Mouse (Mus musculus): ENCODE measurements at regions not wholly inside any gene's neighbourhood (a gene's known extent, or its start where the extent isn't known, plus 50 kb on each side); places are given as distances from the start of the nearest gene placed in this dataset.

DNA sequence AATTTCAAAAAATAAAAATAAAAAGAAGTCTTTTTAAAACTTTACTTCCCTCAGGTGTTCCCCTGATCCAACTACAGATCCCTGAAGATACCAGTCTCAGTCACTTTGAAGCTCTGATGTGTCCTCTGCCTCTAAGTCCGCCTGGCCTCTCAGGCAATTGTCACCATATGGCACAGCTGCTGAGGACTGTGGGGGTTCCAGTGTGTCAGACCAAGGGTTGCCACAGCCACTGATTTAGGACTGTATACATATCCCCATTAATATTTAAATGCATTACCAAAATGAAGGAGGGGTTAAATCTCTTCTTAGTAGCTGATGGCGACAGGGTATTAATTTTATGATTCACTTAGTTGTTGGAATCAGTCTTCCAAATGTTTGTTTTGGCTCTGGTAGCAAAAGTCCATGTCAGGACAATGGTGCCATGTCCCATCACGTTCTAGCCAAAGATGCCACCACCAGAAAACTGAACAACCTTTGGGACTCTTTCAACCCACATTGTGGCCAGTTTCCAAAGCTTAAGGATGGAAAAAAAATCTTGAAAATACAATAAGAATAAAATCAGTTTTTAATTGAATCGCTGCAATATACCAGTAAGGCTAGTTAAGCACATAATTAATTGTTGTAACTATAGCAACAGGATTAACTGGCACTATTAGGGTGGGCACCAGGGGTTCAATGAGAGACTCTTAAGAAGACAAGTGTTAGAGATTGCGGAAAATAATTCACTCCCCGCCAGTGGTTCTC, 62.5 kb downstream of the Arrdc4 start:
- 76% methylated on average over 6 of the region's 6 CpGs for WGBS
- Histone ChIP-seq H3K27ac (no peak overlapping the region), H3K27me3 (no peaks in the 10 kb centered on the region), H3K36me3 (no peaks in the 10 kb centered on the region), H3K9me3 (no peaks in the 10 kb centered on the region), H3K9ac (no peak overlapping the region), H3K4me3 (no peak overlapping the region), H3K4me2 (replicated peaks) (no peak overlapping the region), H3K4me1 (no peaks in the 10 kb centered on the region)
- no peak for ATAC-seq (ENCODE audit: insufficient number of reproducible peaks, insufficient read depth, low FRiP score, low TSS enrichment)

DNA sequence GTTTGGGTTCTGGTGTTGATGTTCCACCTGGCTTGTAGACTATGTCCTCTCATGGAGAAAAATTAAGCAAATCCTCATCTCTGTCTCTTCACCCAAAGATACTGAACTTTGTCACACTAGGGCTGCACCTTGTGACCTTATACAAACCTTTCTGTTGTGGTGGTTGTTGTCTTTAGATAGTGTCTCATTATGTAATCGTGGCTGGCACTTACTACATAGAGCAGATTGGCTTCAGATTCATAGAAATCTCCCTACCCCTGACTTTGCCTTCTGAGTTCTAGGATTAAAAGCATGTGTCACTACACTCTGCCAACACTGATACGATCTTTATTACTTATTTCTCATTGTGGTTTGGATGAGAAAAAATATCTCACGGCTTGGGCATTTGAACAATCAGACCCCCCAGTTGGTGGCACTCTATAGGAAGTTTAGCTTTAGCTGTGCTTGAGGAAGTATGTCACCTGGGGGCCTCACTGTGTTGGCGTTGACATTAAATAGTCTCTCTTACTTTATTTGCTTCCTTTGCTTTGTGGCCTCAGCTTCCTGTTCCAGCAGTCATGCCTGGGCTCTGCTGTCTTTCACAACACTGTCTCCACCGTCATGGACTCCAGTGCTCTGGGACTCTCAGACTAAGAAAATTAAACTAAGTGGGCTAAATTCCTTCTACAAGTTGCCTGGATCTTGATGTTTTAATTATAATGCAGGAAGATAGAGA, 66.0 kb downstream of the Arrdc4 start:
- no peaks in the 10 kb centered on the region for H3K9me3 ChIP-seq
- no peak overlapping the region for H3K4me3 ChIP-seq
- H3K36me3 ChIP-seq: no peaks in the 10 kb centered on the region
- 0 out of 2 replicates have a peak, but pooled peaks cover 5% of the 10 kb centered on the region for H3K4me1 ChIP-seq
- no peak overlapping the region for H3K27ac ChIP-seq
- 69% methylated on average over 5 of the region's 5 CpGs for WGBS
- no peak for ATAC-seq (ENCODE audit: insufficient number of reproducible peaks, insufficient read depth, low FRiP score, low TSS enrichment)
- no peak overlapping the region for H3K4me2 ChIP-seq (replicated peaks)
- H3K9ac ChIP-seq: no peak overlapping the region
- H3K27me3 ChIP-seq: no peaks in the 10 kb centered on the region

DNA sequence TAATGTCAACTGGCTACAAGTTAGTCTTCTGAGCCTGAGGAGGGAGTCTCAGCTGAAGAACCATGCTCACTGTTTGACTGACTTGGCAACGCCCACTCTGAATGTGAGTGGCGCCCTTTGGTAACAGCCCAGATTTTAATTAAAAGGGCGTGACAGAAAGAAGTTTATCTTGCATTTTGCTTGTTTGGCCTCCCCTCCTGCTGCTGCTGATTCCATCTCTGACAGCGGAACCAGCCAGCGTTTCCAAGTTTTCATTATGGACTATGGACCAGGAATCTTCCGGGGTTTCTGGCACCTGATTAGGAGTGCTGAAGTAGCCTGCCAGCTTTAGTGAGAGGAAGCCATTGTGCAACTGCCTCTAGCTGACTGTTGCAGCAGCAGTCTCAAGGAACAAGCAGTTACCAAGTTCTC, 66.7 kb downstream of the Arrdc4 start:
- Histone ChIP-seq H3K4me1 (0 out of 2 replicates have a peak, but pooled peaks cover 5% of the 10 kb centered on the region), H3K9me3 (no peaks in the 10 kb centered on the region), H3K27ac (no peak overlapping the region), H3K9ac (no peak overlapping the region), H3K4me3 (no peak overlapping the region), H3K36me3 (no peaks in the 10 kb centered on the region), H3K27me3 (no peaks in the 10 kb centered on the region), H3K4me2 (replicated peaks) (no peak overlapping the region)
- 71% methylated on average over 6 of the region's 6 CpGs for WGBS
- ATAC-seq (ENCODE audit: insufficient number of reproducible peaks, insufficient read depth, low FRiP score, low TSS enrichment): no peak

GRCm38 (mm10) chr7:68679770-68680169, 69.3 kb downstream of the Arrdc4 start:
- H3K27ac ChIP-seq: no peak overlapping the region
- no peaks in the 10 kb centered on the region for H3K27me3 ChIP-seq
- H3K4me2 ChIP-seq (replicated peaks): no peak overlapping the region
- no peaks in the 10 kb centered on the region for H3K36me3 ChIP-seq
- H3K4me1 ChIP-seq: 0 out of 2 replicates have a peak, but pooled peaks cover 5% of the 10 kb centered on the region
- no peaks in the 10 kb centered on the region for H3K9me3 ChIP-seq
- no peak for ATAC-seq (ENCODE audit: insufficient number of reproducible peaks, insufficient read depth, low FRiP score, low TSS enrichment)
- 80% methylated on average over 3 of the region's 3 CpGs for WGBS
- H3K4me3 ChIP-seq: no peak overlapping the region
- H3K9ac ChIP-seq: no peak overlapping the region

DNA sequence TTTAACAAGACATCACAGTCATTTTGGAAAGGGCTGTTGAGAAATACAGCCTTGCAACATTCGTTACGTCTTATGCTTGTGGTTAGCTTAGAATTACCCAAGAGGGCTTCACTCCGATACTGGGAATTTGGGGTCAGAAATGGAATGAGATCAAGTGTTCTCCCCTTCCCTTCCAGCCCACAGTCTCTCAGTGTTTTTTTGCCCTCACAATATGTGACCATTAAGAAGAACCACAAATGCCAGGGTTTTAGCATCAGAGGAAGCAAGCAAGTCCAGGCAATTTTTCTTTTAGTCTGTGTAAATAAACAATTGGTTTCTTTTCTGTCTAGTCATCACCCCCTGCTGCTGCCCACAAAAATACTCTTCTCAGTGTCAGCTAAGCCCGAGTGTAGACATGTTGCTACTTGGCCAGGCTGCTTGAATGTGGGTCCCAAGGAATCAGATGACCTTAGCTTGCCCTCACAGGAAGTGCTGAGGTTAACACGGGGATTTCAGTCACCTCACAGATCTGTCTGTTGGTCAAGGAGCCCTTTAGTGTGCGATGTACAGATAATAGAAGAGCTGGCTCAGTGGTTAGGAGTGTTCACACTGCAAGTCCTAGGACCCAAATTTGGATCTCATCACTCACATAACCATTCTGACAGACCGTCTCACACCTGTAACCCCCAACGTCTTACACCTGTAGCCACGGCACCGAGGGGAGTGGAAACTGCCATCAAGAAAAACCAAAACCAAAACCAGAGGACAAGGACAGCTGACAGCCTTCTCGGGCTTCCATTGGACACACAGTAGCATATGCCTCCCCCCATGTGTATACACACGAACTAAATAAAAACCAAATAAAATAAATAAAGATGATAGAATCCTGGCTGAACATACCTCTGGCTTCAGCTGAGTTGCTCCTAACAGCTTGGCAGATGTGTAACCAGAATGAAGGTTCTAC, 81.0 kb downstream of the Arrdc4 start:
- Histone ChIP-seq H3K36me3 (no peaks in the 10 kb centered on the region), H3K9ac (no peak overlapping the region), H3K27me3 (no peaks in the 10 kb centered on the region), H3K4me3 (no peak overlapping the region), H3K4me1 (no peaks in the 10 kb centered on the region), H3K27ac (no peak overlapping the region), H3K4me2 (replicated peaks) (no peak overlapping the region), H3K9me3 (0 out of 2 replicates have a peak, but pooled peaks cover 3% of the 10 kb centered on the region)
- WGBS: 58% methylated on average over 12 of the region's 12 CpGs
- no peak for ATAC-seq (ENCODE audit: insufficient number of reproducible peaks, insufficient read depth, low FRiP score, low TSS enrichment)

- no peaks in the 10 kb centered on the region for H3K36me3 ChIP-seq
- H3K9ac ChIP-seq: no peak overlapping the region
- H3K27ac ChIP-seq: no peak overlapping the region
- 0 out of 2 replicates have a peak, but pooled peaks cover 3% of the 10 kb centered on the region for H3K9me3 ChIP-seq
- no peak overlapping the region for H3K4me2 ChIP-seq (replicated peaks)
- H3K4me1 ChIP-seq: no peaks in the 10 kb centered on the region
- no peaks in the 10 kb centered on the region for H3K27me3 ChIP-seq
- 57% methylated on average over 4 of the region's 4 CpGs for WGBS
- no peak overlapping the region for H3K4me3 ChIP-seq
- no peak for ATAC-seq (ENCODE audit: insufficient number of reproducible peaks, insufficient read depth, low FRiP score, low TSS enrichment)
These were observed 81.8 kb downstream of the Arrdc4 start for GRCm38 (mm10) chr7:68667215-68667614.

GRCm38 (mm10) chr7:68656354-68656753, 92.7 kb downstream of the Arrdc4 start:
- Histone ChIP-seq H3K4me3 (no peak overlapping the region), H3K9me3 (no peaks in the 10 kb centered on the region; the same call in 1 of the 2 replicates), H3K36me3 (no peaks in the 10 kb centered on the region), H3K4me1 (no peaks in the 10 kb centered on the region), H3K4me2 (replicated peaks) (no peak overlapping the region), H3K27me3 (no peaks in the 10 kb centered on the region), H3K27ac (no peak overlapping the region), H3K9ac (no peak overlapping the region)
- ATAC-seq (ENCODE audit: insufficient number of reproducible peaks, insufficient read depth, low FRiP score, low TSS enrichment): no peak

GRCm38 (mm10) chr7:68653534-68653933, 95.5 kb downstream of the Arrdc4 start:
- WGBS: 70% methylated on average over 1 of the region's 1 CpGs
- ATAC-seq (ENCODE audit: insufficient number of reproducible peaks, insufficient read depth, low FRiP score, low TSS enrichment): no peak
- Histone ChIP-seq H3K27me3 (no peaks in the 10 kb centered on the region), H3K4me2 (replicated peaks) (no peak overlapping the region), H3K4me3 (no peak overlapping the region), H3K9me3 (no peaks in the 10 kb centered on the region; the same call in 1 of the 2 replicates), H3K36me3 (no peaks in the 10 kb centered on the region), H3K9ac (no peak overlapping the region), H3K4me1 (no peaks in the 10 kb centered on the region), H3K27ac (no peak overlapping the region)

DNA sequence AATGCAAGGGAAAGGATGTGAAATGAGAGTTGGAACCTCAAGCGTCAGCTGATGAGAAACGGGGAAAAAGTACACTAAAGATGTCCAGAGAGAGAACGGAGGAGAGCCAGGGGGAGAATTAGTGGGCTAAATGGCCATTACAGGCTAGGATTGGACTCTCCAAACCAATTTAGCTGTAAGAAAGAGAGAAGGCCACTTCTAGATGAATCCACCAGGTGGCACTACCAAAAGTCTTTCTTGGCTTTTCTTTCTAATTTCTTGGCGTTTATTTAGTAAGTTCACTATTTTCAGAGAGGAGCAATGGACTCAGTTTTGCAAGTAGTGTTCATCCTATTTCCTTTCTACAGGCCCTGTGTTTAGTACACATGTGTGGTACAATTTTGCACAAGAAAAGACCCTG, 97.6 kb downstream of the Arrdc4 start:
- no peaks in the 10 kb centered on the region; the same call in 1 of the 2 replicates for H3K9me3 ChIP-seq
- no peaks in the 10 kb centered on the region for H3K4me1 ChIP-seq
- H3K27ac ChIP-seq: no peak overlapping the region
- H3K27me3 ChIP-seq: no peaks in the 10 kb centered on the region
- no peak overlapping the region for H3K4me3 ChIP-seq
- ATAC-seq (ENCODE audit: insufficient number of reproducible peaks, insufficient read depth, low FRiP score, low TSS enrichment): no peak
- 62% methylated on average over 4 of the region's 4 CpGs for WGBS
- no peak overlapping the region for H3K9ac ChIP-seq
- no peaks in the 10 kb centered on the region for H3K36me3 ChIP-seq
- H3K4me2 ChIP-seq (replicated peaks): no peak overlapping the region

- H3K4me3 ChIP-seq: no peak overlapping the region
- no peaks in the 10 kb centered on the region for H3K36me3 ChIP-seq
- peaks cover 7% of the 10 kb centered on the region; the same call in 1 of the 2 replicates for H3K4me1 ChIP-seq
- H3K9me3 ChIP-seq: no peaks in the 10 kb centered on the region
- H3K27me3 ChIP-seq: no peaks in the 10 kb centered on the region
- no peak overlapping the region for H3K27ac ChIP-seq
- no peak for ATAC-seq (ENCODE audit: insufficient number of reproducible peaks, insufficient read depth, low FRiP score, low TSS enrichment)
- H3K4me2 ChIP-seq (replicated peaks): no peak overlapping the region
- H3K9ac ChIP-seq: no peak overlapping the region
- WGBS: 51% methylated on average over 7 of the region's 7 CpGs
These were observed 111.4 kb downstream of the Arrdc4 start for GRCm38 (mm10) chr7:68637556-68638215.

- 91% methylated on average over 3 of the region's 3 CpGs for WGBS
- Histone ChIP-seq H3K27ac (no peak overlapping the region), H3K27me3 (no peaks in the 10 kb centered on the region), H3K4me3 (no peak overlapping the region), H3K36me3 (no peaks in the 10 kb centered on the region), H3K4me2 (replicated peaks) (no peak overlapping the region), H3K9me3 (no peaks in the 10 kb centered on the region), H3K4me1 (no peaks in the 10 kb centered on the region), H3K9ac (no peak overlapping the region)
- ATAC-seq (ENCODE audit: insufficient number of reproducible peaks, insufficient read depth, low FRiP score, low TSS enrichment): no peak
These were observed 128.0 kb downstream of the Arrdc4 start for GRCm38 (mm10) chr7:68621080-68621479.
